Mouse (Mus musculus): ENCODE results near the gene Gsx2.

- TF ChIP-seq POLR2A (IDR thresholded peaks at IDR 0.05; ENCODE audit: low read depth, low read length) (no peak), CTCF (conservative IDR thresholded peaks at IDR 0.05; ENCODE audit: insufficient read depth, insufficient read length, low read depth, low read length) (no peak)
Observed at GRCm38 (mm10) chr5:75043621-75044301, 31.6 kb upstream of the Gsx2 start.

Data from kidney, adult 2 months (tissue).